Mouse (Mus musculus) C2C12 (cell line): Measurements from ENCODE around the gene Fkbp10.

ENCODE experiments used
- CTCF ChIP-seq: IDR thresholded peaks from one replicate; pipeline ENCODE4 v1.5.1; 2011; ENCODE audit not compliant: control insufficient read depth, insufficient read depth, insufficient read length
- USF1 ChIP-seq: IDR thresholded peaks from one replicate; pipeline ENCODE4 v1.6.1; 2011; ENCODE audit warnings: low read depth, mild to moderate bottlenecking, control low read depth, moderate library complexity

DNA sequence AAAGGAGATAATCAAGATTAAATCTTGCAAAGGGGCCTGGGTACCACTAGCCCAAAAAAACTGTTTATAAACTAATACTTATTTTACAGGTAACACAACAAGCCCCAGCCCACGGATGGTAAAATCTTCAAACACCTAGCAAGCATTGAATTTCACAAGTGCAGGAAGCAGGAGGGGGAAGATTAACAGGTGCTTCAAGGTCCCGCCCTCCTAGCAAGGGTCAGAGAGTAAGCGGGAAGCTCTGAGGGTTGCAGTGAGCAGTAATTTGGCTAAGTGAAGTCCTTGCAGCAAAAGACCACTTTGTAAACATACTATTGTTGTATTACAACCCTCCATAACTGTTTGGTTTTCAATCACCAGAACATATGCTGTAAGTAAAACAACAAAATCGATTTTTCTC is 41.8 kb downstream of the Fkbp10 start:
- TF ChIP-seq CTCF = no peak
- no peak for TF ChIP-seq USF1
